Mouse (Mus musculus) brain, embryonic 14.5 days (tissue): ENCODE results near the gene Acot5.

ENCODE experiments used
- CTCF ChIP-seq: fragments of 200-500 bp; IDR thresholded peaks from 2 replicates; pipeline ENCODE4 v1.5.1; 2012; ENCODE audit warnings: inconsistent platforms, mild to moderate bottlenecking, moderate library complexity, borderline replicate concordance; ENCODE audit not compliant: insufficient read depth, insufficient read length; ENCODE audit errors: extremely low read depth
- POLR2A ChIP-seq: fragments of 200-500 bp; IDR thresholded peaks from 2 replicates; pipeline ENCODE4 v1.6.1; 2012; ENCODE audit warnings: mild to moderate bottlenecking, inconsistent platforms, borderline replicate concordance; ENCODE audit not compliant: poor library complexity, insufficient read depth, insufficient read length, severe bottlenecking; ENCODE audit errors: extremely low read depth

DNA sequence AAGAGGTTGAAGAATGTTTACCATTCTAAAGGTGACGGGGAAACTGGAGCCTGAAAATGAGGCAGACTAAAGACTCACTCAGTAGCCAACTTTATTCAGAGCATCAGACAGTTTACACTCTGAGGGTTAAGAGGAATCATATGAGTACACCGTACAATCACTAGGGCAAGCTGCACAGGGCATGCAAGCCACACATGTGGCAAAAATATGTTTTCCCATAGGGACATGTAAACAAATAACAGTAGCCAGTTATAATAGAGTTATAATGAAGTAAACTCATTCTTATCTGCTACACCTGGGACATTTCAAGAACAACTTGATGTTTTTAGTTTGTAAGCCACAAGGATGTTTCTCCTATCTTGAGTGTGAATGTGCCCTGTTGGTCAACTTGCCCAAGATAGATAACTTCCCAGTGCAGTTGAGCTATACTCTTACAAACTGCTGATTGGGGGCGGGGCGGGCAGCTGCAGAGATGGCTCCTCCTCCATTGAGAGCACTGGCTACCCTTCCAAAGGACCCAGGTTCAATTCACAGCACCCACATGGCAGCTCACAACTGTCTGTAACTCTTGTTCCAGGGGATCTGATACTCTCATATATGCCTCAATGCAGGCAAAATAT, 8.4 kb downstream of the Acot5 start:
- TF ChIP-seq POLR2A (no peak), CTCF (no peak)
